Mouse (Mus musculus) small intestine, adult 2 months (tissue): Measurements from ENCODE around the gene Olfr827.

Experiments used
- CTCF ChIP-seq: fragments of 200-500 bp; IDR thresholded peaks from 2 replicates; pipeline ENCODE4 v1.5.1; 2012; ENCODE audit warnings: low read depth, mild to moderate bottlenecking, control low read depth, inconsistent platforms, low read length, moderate library complexity, mixed read lengths; ENCODE audit not compliant: insufficient replicate concordance, insufficient read length; ENCODE audit errors: extremely low read depth
- POLR2A ChIP-seq: fragments of 200-500 bp; IDR thresholded peaks from 2 replicates; pipeline ENCODE4 v1.6.1; 2012; ENCODE audit warnings: low read depth, mild to moderate bottlenecking, control low read depth, inconsistent platforms, low read length, moderate library complexity

GRCm38 (mm10) chr10:130232117-130232516 lies 17.9 kb upstream of the Olfr827 start:
- TF ChIP-seq POLR2A (no peak), CTCF (no peak)
